Mouse (Mus musculus) cerebellum, adult 9-10 months (tissue): Measurements from ENCODE around the gene Prg2.

Experiments
- DNase-seq: peaks from one replicate; pipeline ENCODE4 v3.0.0; 2022

Gene Prg2

DNA sequence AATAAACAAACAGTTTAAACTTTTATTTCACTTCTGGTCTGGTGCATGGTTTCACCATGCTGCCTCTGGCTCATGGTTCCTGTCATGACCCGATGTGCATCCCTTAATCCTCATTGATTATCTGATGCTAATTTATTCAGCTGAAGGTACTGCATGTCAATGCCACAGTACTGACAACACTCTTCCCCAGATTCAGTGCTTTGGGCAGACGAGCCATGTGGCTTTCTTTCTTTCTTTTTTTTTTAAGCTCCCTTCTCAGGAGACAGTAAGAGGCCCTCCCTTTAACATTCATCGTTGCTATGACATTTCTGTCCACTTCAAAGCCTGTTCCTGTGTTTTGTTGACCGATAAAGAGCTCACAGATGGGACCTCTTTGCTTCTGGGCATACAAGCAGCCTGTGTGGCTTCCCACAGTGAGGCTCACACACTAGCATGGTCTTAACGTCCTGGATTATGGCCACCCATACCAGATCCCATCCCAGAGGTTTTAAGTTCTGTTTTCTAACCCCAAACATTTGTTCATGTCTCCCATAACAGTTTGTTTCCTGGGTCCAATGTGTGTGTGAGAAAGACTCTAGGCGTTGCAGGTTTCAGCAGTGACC, 17.3 kb upstream of the Prg2 start:
- DNase-seq = no peak

DNA sequence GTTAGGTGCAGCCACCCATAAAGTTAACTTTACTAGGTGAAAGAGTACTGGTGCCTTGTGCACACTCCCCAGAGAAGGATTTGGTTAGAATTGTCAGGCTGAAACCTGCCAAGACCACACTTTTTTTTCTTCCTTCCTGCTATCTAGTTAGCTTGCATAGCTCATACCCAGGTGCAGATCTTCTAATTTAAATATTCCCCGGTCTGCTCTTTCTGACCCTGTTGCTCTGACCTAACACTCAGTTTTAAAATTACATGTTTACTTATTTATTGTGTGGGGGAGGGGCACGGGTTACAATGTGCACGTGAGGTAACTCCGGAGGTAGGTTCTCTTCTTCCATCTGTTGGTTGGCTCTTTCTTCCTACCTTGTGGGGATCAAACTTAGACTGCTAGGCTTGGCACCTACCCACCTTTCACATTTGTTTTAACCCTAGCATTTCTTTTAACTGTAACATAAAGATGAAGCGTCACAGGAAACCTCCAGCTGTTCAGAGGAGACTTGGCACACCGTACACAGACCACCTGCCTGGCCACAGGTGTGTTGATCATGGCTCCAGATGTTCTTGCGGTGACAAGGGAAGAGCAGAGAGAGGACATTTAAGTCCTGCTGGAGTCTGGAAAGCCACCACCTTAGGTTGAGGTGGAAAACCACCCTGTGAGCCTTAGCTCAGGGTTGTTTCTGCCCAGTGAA, 16.0 kb upstream of the Prg2 start:
- DNase-seq = no peak

DNA sequence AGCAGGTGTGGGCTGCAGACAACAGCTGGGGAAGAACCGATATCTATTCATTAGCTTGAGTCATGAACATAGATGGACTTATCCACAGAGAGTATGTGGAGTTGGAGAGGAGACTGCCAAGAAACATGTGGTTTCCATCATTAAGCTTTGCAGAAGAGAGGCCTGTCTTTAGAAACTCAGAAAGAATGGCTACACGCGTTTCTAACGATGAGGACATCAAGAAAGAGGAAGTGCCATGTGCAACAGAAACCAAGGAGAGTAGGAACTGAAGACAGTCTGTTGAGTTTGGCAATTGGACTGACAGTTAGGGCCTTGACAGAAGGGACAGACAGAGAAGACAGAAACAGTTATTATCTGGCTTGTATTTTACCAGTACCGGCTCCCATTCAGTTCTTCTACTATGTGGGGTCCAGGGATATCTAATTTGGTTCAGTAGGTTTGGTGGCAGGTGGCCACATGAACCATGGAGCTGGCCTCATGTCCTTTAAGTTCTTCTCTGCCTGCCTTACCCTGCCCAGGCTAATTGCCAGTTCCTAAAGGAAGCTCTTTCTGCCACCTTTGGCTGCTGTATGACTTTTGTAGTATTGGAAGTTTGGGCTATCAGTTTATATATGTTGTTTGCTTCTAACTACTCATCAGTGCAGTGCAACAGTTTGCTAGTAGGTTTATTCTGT, 12.8 kb upstream of the Prg2 start:
- DNase-seq = no peak

DNA sequence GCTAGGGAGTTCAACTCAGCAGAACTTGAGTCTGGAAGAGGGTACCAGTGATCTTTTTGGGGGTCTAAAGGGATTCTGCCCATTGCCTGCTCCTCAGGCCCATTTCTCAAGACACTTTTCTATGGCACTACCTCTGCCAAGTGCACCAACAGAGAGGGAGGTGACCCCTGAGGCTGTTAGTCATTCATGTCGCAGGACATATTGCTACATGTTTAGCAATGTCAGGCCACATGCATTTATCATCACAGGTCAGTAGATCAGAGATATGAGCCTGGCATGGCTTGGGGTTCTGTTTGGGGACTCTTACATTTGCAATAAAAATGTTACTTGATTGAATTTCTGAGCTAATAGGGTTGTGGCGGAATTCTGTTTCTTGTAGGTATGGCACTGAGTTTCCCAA, 4.7 kb upstream of the Prg2 start:
- DNase-seq = no peak

DNA sequence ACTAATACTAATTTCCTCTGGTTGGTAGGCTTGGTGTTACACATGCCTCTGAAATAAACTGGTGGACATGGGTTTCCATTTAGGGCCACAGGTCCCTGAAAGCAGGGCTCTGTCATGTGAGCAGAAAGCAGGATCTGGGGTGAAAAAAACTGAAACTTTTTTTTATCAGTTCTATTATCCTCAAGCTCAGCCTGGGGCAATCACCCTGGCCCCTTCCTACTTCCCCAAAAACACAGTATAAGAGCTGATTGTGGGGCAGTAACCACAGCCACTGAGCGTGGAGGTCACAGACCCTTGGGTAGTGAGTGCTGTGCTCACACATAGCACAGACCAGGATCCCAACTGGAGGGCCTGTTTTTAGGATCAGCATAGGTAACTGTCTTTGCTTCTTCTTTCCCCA, 7.7 kb downstream of the Prg2 start, which contains the start of gene Prg3:
Gene Prg3, plus strand, starts transcription at position 286 of the 400 bp plus-strand sequence.
- no peak for DNase-seq

DNA sequence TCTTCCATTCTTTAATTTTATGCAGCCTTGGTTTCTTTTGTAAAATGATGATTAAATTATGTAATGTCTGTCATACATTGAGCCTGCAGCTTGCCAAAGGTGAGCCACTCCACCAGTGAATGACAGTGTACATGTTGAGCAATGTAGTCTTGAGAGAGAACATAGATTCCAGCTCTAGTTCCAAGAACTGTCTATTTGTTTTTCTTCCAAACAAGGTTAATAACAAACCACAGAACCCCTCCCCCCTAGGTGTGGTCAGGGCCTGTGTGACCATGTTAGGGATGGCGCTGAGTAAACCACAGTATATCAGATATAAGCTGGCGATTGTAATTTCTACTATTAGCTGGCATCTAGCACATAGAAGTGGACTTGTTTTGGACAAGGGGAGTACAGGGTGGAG, 16.1 kb downstream of the Prg2 start:
- DNase-seq = no peak

DNA sequence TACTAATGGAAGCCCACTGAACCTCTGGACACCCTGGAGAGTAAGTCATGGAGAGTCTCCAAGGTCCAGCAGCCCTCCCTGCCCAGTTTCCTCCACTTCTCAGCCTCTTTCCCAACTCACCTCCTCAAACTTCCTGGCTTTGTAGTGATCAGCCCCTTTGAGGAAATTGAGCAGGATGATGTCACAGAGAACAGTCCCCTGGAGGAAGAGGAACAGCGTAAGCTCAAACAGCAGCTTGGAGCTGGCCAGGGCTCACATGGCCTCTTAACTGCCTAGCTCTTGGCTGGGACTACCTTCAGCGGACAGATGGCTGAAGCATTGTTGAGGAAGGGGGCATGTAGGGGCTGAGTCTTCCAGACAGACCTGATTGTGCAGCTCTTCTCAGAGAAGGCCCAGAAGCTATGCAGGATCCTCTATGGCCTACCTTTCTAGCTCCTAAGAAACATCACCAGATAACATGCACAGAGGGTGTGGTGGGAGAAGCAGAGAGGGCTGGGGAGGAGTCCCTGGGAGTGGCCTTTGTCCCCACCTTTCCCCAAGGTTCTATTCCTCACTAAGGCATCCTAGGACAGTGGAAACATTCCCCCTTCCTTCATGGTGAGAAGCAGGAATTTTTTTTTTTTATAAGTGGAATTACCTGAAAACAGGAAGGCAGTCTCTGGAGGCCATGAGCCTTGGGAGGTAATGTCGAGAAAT, 19.4 kb downstream of the Prg2 start:
- DNase-seq = no peak

DNA sequence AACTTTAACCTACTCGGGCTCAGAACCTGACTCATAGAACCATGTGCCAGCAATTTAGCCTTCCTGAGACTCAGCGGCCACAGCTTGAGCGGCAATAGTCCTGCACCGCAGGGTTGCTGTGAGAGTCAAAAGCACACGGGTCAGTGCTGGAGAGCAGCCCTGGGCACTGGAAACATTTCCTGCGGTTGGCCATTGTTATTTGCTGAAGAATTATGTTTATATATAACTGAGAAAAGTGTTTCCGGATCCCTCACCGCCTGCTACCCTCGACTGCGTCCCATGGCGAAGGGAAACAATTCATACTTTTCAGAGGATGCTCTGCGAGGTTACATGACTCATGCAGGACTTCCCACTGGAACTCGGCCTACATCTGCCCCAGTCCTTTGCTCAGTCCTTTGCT, 21.2 kb downstream of the Prg2 start:
- DNase-seq = no peak

DNA sequence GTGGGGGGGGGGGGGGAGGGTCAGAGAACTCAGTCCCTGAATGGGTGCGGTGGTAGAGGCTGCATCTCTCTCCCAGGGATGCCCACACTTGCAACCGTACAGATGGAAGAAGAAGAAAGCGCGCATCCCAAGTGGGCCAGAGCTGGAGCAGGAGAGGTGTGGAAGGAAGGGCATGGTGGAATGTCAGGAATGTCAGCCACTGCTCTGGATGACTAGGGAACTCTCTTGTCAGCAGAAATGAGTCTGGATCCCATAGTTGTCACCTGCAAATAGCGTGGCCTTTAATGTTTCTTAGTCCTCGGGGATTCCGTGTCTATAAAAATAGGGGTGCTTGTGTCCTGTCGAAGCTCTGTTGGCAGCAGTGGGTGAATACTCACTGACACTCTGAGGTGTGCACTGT, 22.3 kb downstream of the Prg2 start:
- no peak for DNase-seq

DNA sequence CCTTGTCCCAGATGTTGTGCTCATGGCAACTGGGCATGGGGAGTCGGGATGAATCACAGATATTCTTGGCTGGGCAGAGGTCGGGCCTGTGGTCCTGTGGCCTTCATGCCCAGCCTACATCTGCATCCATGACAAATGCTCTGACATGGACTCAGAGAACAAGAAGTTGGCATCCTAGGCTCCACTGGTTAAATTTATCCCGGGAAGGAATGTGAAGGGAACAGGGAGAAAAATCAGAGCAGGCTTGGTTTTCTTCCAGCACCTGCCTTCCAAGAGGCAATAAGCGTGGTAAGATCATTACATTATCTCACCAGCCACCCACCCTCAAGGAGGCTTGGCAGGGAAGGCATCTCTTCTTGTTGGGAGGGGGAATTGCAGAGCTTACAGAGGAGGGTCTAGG, 24.1 kb downstream of the Prg2 start:
- no peak for DNase-seq

DNA sequence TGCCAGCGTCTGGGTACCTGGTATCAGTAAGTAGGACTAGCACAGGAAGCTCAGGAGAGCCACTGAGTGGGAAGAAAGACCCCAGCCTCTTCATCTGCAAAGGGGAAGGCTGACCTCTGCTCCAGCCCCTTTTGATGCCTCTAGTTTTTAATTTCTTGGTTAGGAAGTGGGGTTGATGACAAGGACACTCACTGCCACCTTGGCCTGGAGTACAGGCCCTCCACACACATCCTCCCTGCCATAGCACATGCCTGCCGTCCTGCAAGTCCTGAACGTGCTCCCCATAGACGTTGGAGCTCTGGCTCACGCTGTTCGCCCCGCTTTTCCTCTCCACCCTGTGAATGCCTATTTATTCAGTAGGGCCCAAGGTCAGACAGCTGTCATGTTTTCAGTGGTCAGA, 26.3 kb downstream of the Prg2 start:
- no peak for DNase-seq

DNA sequence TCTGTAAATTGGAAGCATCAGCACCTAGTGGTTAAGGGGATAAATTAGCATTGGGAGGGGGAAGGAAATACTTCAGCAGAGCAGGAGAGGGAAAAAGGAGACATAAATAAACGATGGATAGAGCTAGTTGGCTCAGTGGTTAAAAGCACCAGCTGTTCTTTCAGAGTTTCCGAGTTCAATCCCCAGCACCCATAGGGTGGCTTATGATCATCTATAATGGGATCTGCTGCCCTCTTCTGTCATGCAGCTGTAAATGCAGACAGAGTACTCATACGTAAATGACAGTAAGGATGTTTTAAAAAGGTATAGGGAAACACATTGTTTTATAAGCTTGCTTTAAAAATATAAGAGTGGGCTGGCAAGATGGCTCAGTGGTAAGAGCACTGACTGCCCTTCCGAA, 27.5 kb downstream of the Prg2 start:
- peak; percentile 8 for DNase-seq

DNA sequence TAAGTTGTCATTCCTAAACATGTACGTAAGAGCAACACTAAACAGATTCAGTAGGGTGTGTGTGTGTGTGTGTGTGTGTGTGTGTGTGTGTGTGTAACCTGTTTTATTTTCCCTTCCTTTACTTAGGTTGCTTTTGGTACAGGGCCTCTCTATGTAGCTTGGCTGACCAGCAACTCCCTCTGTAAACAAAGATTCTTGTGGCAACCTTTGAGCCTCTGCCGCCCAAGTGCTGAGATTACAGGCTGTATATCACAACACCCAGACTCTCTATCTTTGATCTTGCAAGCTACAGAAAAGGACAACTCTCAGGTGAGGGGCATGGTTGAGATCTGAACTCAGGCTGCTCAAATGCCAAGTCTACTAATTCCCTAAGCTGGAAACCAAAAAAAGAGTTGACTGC, 29.0 kb downstream of the Prg2 start:
- no peak for DNase-seq

DNA sequence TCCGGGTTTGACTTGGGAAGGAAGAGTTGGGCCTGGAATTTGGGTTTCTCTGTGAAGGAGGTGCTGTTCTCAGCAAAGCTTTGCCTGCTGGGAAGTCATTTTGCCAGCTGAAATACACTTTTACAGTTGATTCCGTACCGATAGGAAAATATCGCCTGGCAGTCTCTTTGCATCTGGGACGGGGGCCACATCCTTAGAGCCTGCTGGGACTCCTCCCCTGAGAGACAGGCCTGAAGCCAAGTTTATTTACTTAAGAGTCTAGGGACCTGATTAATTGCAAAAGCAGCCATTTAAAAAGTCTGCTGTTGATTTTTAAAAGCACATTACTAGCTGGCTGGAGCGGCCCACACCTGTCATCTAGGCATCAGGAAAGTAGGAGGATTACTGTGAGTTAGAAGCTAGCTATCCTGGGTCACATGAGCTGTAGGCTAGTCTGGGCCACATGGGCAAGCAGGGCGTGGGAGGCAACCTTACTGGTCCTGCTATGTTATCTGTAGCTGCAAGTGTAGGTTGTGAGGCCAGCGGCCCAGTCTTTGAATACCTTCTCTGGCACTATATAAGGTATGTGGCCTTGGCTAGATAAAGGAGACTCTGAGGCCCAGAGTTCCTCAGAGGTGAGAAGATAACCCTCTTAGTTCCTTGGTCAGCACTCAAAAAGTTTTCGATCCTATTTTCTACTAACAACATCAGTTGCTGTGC, 31.8 kb downstream of the Prg2 start:
- DNase-seq = no peak

DNA sequence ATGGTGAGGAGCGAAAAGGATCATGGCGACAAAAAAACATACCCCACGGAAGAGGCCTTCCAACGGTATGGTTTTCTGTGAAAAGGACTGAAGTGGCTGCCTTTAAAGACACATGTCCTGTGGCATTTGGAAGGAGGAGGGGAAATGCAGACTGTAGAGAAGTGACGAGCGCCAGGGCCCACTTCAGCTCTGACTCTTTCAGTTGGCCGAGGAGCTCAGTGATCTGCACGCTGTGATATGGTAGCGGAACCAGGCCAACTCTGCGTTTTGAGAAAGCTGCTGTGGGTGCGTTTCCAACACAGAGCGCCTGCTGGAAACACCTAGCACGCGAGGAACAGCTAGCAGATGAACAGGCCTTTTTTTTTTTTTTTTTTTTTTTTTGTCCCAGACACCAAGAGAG, 32.4 kb downstream of the Prg2 start:
- DNase-seq = no peak

DNA sequence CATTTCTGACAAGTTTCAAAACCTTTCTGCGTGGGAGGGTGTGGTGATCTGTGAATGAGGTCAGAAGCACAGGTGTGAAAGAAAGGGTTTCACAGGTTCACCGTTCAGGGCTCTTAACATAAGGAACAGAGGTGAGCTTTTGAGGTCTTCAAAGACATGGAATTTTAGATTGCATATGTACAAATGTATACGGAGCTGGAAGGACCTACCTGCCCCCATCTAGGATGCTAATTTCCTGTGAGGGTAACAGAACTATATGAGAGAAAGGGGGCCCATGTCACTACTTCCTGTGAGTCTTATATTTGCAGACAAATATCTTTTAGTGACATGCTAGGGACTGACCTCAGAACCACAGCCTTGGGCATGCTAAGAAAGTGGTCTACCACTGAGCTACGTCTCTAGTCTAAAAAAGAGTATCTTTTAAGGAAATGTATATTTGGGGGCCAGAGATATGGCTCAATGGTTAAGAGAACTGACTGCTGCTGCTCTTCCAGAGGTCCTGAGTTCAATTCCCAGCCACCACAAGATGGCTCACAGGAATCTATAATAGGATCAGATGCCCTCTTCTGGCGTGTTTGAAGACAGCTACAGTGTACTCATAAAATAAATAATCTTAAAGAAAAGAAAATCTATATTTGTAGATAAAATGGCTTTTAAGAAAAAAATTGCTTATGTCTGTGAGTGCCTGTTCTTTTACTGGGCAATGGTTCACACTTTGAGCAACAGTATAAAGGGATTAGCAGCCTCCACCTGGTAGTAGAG, 33.7 kb downstream of the Prg2 start:
- no peak for DNase-seq

DNA sequence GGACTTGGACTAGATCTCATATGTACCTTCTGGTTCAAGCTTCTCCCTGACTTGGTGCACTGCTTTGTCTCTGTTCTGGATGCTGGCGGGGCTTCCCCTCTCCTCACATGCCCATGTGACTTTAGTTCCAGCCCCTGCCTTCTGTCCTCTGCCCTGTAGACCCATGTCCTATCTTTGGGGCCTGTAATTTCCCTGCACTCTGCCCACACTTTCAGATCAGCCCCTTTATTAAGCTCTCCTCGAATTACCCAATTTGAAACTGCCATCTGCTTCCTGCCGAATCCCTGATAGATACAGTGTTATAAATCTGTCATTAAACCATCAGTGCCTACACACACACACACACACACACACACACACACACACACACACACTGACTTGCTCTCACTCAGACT, 34.3 kb downstream of the Prg2 start:
- no peak for DNase-seq

DNA sequence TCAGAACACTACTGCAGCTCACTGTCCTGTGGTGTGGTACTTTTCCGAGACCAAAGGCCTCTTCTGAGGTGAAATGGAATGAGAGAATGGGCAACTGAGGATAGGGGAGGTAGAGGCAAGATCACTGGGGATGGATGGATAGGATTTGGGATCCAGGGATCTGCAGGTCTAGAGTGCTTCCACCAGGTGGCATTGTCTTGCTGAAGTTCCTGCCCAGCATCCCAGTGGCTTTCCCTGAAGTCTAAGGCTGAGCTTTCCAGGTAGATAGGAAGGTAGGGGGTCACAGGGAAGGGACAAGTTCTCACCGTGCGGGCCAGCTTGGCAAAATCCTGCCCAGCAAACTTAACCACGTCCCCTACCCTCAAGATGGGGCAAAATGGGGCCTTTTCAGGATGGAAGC, 41.8 kb downstream of the Prg2 start:
- no peak for DNase-seq

DNA sequence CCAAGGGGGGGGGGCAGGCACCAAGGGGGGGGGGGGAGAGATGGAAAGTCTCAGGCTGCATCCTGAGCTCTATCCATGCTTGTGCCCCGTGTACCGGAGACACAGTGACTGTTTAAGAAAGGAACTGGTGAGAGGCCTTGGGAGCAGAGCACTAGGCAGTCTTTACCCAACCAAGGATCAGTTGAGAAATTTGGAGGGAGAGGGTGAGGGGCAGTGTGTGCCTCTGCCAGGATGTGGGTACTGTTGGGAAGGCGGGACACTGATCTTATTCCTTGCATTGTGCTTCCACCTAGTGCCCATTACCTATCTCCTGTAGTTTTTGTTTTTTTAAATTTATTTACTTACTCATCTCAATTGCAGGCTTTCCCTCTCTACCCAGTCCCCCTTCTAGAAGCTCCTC, 45.9 kb downstream of the Prg2 start:
- no peak for DNase-seq

DNA sequence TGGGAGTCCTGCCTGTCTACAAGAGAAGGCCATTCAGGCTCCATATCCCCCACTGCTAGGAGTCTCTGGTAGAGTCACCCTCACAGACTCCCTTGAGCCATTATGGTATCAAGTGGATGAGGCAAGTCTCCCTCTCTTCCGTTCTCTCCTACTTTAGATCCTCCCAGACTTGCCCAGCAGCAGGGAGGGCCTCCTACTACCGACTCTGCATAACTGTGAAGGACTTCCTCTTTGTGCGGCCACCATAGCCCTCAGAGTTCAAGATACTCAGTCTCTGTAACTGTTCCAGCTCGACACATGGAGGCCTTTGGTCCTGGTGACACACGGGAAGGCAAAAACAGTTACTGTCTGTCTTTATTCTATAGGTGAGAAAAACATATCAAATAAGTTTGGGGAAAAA, 47.0 kb downstream of the Prg2 start:
- no peak for DNase-seq

DNA sequence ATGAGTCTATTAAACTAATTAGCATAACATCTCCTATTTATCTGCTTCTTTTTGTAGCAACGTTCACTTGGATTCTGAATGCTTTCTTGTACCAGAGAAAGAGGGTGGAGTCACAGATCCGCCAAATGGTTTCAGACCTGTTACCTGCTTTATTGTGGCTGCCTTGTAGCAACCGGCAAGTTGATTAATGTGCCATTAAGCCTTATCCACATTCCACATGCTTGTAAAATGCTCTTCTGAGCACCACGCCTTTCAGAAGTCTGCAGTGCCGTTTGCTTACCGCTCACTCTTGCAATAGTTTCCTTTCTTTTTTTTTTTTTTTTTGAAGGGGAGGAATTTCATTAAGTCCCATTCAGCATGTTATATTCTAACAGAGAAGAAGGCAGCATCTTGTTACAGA, 49.6 kb downstream of the Prg2 start:
- no peak for DNase-seq

DNA sequence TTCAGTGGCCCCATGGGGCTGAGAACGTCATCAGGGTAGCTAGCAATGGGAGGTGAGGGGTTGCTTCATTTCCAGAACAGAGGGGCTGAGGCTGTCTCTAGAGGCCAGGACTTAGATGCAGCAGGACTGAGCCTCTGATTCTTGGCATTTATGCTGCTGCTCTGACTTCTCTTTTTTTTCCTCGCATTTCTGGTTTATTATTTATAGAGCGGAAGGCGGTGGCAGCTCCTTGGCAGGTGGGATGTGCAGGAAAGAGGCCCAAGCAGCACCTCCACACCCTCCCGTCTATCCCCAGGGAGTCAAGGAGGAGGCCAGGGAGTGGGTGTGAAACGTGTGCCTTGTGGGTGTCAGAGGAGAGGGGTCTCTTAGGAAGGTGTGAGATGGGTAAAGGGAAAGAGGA, 50.7 kb downstream of the Prg2 start:
- DNase-seq = no peak

DNA sequence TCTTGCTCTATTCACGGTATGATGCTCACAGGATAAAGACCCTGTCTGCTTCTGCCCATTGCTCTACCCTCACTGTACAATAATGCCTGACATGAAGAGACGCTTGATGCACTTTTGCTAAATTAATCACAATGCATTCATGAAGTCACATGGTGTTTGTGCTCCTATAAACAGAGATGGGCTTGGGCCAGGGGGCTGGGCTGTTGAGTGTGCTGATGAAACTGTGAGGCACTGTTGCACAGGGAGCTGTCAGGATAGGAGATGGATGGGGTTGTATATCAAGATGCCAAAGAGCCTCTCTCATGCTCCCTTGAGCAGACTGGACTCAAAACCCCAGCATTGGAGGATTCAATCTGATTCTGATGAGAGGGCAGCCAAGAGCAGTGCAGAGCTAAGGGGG, 52.9 kb downstream of the Prg2 start:
- DNase-seq = no peak
